Mouse (Mus musculus) midbrain, postnatal 0 days (tissue): ENCODE data around the gene Krt15. TPM values are rescaled to one million over a fixed set of nuclear protein-coding genes. Genes with fewer than 3 reads are reported as not detected.

Experiments used
- ATAC-seq: fragments of 200-750 bp; cut with Nextera tagmentation; 2 replicates; pipeline ENCODE4 v1.8.0; 2017; ENCODE audit warnings: moderate number of reproducible peaks, mild to moderate bottlenecking, moderate TSS enrichment, moderate library complexity; ENCODE audit not compliant: low FRiP score
- DNase-seq: peaks from one replicate; pipeline ENCODE4 v3.0.0-alpha.2; 2015; ENCODE audit warnings: low spot score
- H3K27ac ChIP-seq: fragments of 300-500 bp; sonication (generic); 2 replicates; pipeline ENCODE4 v1.5.1; 2014; ENCODE audit warnings: low read depth, mild to moderate bottlenecking, low read length, mixed read lengths
- H3K27me3 ChIP-seq: fragments of 300-500 bp; sonication (generic); 2 replicates; pipeline ENCODE4 v1.6.1; 2014; ENCODE audit warnings: low read length, control low read depth, mixed read lengths; ENCODE audit not compliant: insufficient read depth
- H3K36me3 ChIP-seq: fragments of 300-500 bp; sonication (generic); 2 replicates; pipeline ENCODE4 v1.6.1; 2014; ENCODE audit warnings: low read length, control low read depth, mixed read lengths; ENCODE audit not compliant: insufficient read depth
- H3K4me1 ChIP-seq: fragments of 300-500 bp; sonication (generic); 2 replicates; pipeline ENCODE4 v1.6.1; 2014; ENCODE audit warnings: mild to moderate bottlenecking, control low read depth, antibody characterized with exemption, low read length, mixed read lengths; ENCODE audit not compliant: insufficient read depth
- H3K4me2 ChIP-seq: fragments of 300-500 bp; sonication (generic); 2 replicates; pipeline ENCODE4 v1.6.1; 2014; ENCODE audit warnings: low read depth, mild to moderate bottlenecking, low read length, mixed read lengths; ENCODE audit not compliant: poor library complexity, severe bottlenecking
- H3K4me3 ChIP-seq: fragments of 300-500 bp; sonication (generic); 2 replicates; pipeline ENCODE4 v1.5.1; 2014; ENCODE audit warnings: low read depth, mild to moderate bottlenecking, low read length, moderate library complexity
- H3K9ac ChIP-seq: fragments of 300-500 bp; sonication (generic); replicated peaks from 2 replicates; pipeline ENCODE4 v1.6.1; 2014; ENCODE audit warnings: mild to moderate bottlenecking, low read length, moderate library complexity, mixed read lengths; ENCODE audit not compliant: poor library complexity, severe bottlenecking
- H3K9me3 ChIP-seq: fragments of 300-500 bp; sonication (generic); 2 replicates; pipeline ENCODE4 v1.6.1; 2016; ENCODE audit warnings: low read length, control low read depth
- CTCF ChIP-seq: IDR thresholded peaks from 2 replicates; pipeline ENCODE4 v1.5.1; 2016; ENCODE audit warnings: antibody characterized with exemption, mild to moderate bottlenecking
- WGBS: fragments of 180-500 bp; shearing (Covaris S2); extraction: QIAGEN DNeasy Blood & Tissue Kit; methylation state at CpG from one replicate; pipeline ENCODE4 v1.1.7; 2014; 5-methylcytosine and 5-hydroxymethylcytosine counted together
- polyA plus RNA-seq: library from polyadenylated mRNA; unstranded; fragments of >200 nt; fragmentation: Nextera tagmentation; extraction: Ambion mirVana; gene quantifications from 2 replicates; pipeline ENCODE4 v1.2.1, GENCODE M21; 2015
- total RNA-seq: library from RNA; depleted of rRNA; stranded (reverse); fragments of >200 nt; gene quantifications from 2 replicates; pipeline ENCODE4 v1.2.3, GENCODE M21; 2014

Krt15 gene
- total and polyA plus RNA-seq, 2 experiments from 2014 or later = 0.43 to 6.0 TPM

DNA sequence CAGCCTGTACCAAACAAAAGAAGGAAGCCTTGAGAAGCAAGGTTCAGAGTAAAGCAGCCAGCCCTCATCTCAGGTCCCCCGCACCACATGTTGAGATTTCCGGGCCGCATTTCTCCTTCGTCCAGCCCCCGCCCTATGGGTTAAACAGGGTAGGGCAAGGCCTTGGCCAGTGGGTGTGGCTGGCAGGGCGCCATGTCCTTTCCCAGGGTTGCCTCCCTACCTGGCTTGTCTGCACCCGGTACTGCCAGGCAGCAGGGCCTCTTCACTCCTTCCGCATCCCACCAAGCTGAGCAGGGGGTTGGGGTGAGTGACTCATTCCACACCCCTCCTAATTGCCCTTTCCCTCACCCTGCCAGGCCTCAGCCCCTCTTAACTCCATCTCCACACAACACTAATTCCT is 32.3 kb upstream of the Krt15 start:
- TF ChIP-seq CTCF = no peak
- no peaks in the 10 kb centered on the region for H3K36me3 ChIP-seq
- 89% methylated on average over 8 of the region's 8 CpGs for WGBS
- H3K9me3 ChIP-seq = no peaks in the 10 kb centered on the region
- no peak for ATAC-seq
- H3K27me3 ChIP-seq = no peaks in the 10 kb centered on the region
- H3K4me2 ChIP-seq = no peak overlapping the region
- no peak overlapping the region for H3K9ac ChIP-seq
- DNase-seq = no peak
- H3K4me3 ChIP-seq = no peak overlapping the region
- no peaks in the 10 kb centered on the region for H3K4me1 ChIP-seq
- no peak overlapping the region for H3K27ac ChIP-seq

DNA sequence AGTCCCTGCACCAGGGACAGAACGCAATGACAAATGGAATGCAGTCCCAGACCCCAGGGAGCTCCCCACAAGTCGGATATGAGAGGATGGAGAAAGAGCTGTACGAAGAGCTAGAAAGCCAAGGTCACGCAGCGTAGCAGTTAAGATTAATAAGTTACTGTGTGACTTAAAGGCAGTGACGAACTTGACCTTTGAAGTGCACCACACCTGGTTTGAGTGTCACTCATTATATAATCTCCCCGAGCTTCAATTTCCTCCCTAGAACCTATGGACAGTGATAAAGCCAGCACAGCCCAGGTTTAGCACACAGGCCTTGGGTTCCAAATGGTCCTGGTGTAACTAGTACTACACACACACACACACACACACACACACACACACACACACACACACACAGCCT is 28.7 kb upstream of the Krt15 start:
- 76% methylated on average over 7 of the region's 7 CpGs for WGBS
- DNase-seq = no peak
- no peak for ATAC-seq
- Histone ChIP-seq H3K4me3 (no peak overlapping the region), H3K36me3 (no peaks in the 10 kb centered on the region), H3K9me3 (no peaks in the 10 kb centered on the region), H3K27me3 (no peaks in the 10 kb centered on the region), H3K9ac (no peak overlapping the region), H3K4me2 (no peak overlapping the region), H3K27ac (no peak overlapping the region), H3K4me1 (no peaks in the 10 kb centered on the region)
- no peak for TF ChIP-seq CTCF

DNA sequence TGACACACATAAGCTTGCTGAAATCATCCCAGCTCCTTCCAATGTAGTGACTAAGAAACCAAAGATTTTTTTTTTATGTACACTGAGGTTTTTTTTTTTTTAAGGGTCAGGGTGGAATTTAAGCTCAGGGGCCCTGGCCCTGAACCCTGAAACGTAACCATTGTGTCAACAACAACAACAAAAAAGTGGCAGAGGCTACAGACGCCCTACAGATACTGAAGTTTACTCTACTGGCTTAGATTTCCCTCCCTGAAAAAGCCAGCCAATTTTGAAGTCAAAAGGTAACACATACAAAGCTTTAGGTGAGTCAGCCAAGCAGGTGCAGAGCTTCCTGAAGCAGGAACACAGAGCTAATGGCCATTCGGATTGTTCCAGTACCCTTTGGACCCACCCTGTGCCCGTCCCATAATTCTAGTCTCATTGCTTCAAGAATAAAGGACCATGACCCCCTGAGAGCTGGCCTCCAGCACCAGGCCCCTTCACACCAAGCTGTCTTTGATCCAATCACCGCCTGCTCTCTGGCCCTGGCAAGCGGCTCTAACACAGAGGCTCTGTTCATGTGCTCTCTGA is 22.3 kb upstream of the Krt15 start:
- no peak overlapping the region for H3K4me2 ChIP-seq
- no peaks in the 10 kb centered on the region for H3K9me3 ChIP-seq
- H3K4me3 ChIP-seq = no peak overlapping the region
- H3K9ac ChIP-seq = no peak overlapping the region
- no peaks in the 10 kb centered on the region for H3K4me1 ChIP-seq
- ATAC-seq = no peak
- WGBS = 71% methylated on average over 6 of the region's 6 CpGs
- no peaks in the 10 kb centered on the region for H3K27me3 ChIP-seq
- H3K36me3 ChIP-seq = no peaks in the 10 kb centered on the region
- H3K27ac ChIP-seq = no peak overlapping the region
- TF ChIP-seq CTCF = no peak
- DNase-seq = no peak

DNA sequence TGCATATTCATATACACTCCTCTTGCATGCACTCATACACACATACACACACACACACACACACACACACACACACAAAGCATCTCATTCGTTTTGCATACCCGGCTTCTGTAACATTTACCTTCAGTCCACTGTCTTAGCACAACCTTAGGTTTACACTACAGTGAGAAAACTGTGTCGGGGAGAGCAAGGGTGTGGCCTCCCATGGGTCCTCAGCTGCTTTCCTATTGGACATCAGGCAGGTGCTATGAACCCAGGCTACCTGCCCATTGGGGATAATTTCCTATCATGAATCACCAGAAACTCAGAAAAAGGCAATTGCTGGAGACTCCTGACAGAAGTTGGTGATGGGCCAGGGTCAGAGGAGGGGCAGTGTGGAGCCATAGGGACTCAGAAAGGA is 21.6 kb upstream of the Krt15 start:
- Histone ChIP-seq H3K9me3 (no peaks in the 10 kb centered on the region), H3K4me2 (no peak overlapping the region), H3K9ac (no peak overlapping the region), H3K27me3 (no peaks in the 10 kb centered on the region), H3K4me3 (no peak overlapping the region), H3K27ac (no peak overlapping the region), H3K4me1 (no peaks in the 10 kb centered on the region), H3K36me3 (no peaks in the 10 kb centered on the region)
- 87% methylated on average over 3 of the region's 3 CpGs for WGBS
- DNase-seq = no peak
- no peak for TF ChIP-seq CTCF
- ATAC-seq = no peak

DNA sequence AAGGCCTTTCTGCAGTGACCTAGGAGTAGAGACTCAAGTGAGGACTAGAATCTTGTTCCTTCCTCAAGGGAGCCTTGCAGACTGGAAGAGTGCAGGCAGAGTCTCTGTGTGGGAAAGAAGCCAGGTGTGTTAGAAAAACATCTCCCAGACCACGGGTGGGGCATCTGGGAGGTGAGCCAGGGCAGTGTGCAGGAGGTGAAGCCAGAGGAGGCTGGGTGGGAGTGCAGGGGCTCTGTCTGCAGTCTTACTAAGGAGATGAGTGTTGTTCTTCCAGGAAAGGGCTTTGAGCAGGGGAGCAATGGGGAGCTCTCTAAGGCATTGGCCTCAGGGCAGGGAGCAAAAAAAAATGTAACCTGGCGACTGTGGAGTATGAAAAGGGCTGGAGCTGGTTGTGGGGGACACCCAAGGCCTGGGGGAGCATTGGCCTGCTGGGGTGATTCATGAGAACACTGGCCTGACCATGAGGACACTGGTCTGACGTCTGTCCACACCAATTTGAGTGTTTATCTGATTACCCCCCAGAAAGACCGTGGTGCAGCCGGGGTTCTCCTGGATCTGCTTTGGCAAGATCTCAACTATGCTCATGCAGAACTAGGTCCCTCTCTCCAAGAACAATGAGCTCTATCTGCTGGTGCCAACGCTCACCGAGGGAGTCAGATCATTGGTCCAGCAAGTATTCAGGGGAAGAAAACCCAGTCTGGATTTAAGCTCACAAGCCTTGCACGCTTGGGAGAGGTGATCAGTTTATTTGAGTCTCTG is 19.9 kb upstream of the Krt15 start:
- Histone ChIP-seq H3K4me3 (no peak overlapping the region), H3K27me3 (no peaks in the 10 kb centered on the region), H3K36me3 (no peaks in the 10 kb centered on the region), H3K9ac (no peak overlapping the region), H3K4me1 (no peaks in the 10 kb centered on the region), H3K9me3 (no peaks in the 10 kb centered on the region), H3K27ac (no peak overlapping the region), H3K4me2 (no peak overlapping the region)
- DNase-seq (no peak), ATAC-seq (no peak)
- TF ChIP-seq CTCF = no peak
- 67% methylated on average over 8 of the region's 8 CpGs for WGBS

DNA sequence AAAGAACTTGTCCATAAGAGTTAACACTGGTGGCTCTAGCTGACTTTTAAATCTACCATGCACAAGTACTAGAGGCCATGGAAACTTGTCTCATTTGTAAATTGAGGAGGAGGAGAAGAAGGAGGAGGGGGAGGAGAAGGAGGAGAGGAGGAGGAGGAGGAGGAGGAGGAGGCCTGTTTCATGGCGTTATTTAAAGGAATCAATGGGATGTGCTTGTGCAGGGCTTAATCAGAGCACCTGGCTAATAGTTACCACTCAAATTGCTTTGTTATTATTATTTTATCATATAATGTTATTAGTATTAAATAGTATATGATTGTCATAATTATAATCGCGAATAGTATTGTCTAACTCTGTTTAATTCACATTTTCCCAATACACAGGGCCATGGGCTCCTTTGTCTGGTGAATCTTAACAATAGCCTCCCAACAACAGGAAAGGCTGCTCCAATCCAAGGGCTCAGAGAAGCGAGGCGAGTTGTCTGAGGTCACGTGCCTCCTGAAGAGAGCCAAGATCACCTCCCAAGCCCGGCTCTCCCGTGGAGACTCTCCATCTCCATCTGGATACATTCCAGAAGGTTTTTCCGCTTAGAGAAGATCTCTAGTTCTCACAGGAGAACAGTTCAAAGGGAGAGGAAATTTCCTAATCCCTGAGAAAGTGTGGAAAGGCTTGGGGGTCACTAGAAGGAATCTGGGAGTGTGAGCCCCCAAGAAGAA is 13.0 kb upstream of the Krt15 start, which contains the start of gene Krt19:
Gene Krt19 (minus strand): TSS at position 51 of the 716 bp plus-strand sequence.
- TF ChIP-seq CTCF = no peak
- Histone ChIP-seq H3K4me3 (no peak within 1 kb of the TSS), H3K27me3 (peaks cover 12% of the 10 kb centered on the region), H3K9ac (no peak within 1 kb of the TSS), H3K36me3 (no peaks in the 10 kb centered on the region), H3K9me3 (no peaks in the 10 kb centered on the region), H3K4me2 (no peak within 1 kb of the TSS), H3K4me1 (peaks cover 8% of the 10 kb centered on the region; the same call in 1 of the 2 replicates), H3K27ac (no peak within 1 kb of the TSS)
- no peak for ATAC-seq
- DNase-seq = peak; percentile 46
- 42% methylated on average over 9 of the region's 9 CpGs for WGBS
